Mouse (Mus musculus) heart, embryonic 14.5 days (tissue): ENCODE measurements around the gene Myo18b. TPM values are rescaled to one million over a fixed set of nuclear protein-coding genes. Genes with fewer than 3 reads are reported as not detected.

Source experiments
- ATAC-seq: fragments of 200-750 bp; cut with Nextera tagmentation; 2 replicates; pipeline ENCODE4 v1.8.0; 2017; ENCODE audit warnings: low read depth, moderate TSS enrichment; ENCODE audit not compliant: insufficient number of reproducible peaks, insufficient read depth, low FRiP score
- H3K27ac ChIP-seq, 2 experiments: fragments of 200-500 bp in 1 of 2; fragments of 300-500 bp in 1 of 2; sonication (generic) in 1 of 2; replicated peaks in 1 of 2; 2 replicates each; pipeline ENCODE4 v1.5.1; 2012 to 2014; ENCODE audit warnings: low read depth in 2 of 2, low read length in 2 of 2, control low read depth in 1 of 2, mild to moderate bottlenecking in 1 of 2, mixed read lengths in 1 of 2; ENCODE audit not compliant: control insufficient read depth in 1 of 2, insufficient read depth in 1 of 2
- H3K27me3 ChIP-seq: fragments of 300-500 bp; sonication (generic); 2 replicates; pipeline ENCODE4 v1.6.1; 2014; ENCODE audit warnings: mild to moderate bottlenecking, low read length, control low read depth; ENCODE audit not compliant: control insufficient read depth, insufficient read depth
- H3K36me3 ChIP-seq: fragments of 300-500 bp; sonication (generic); 2 replicates; pipeline ENCODE4 v1.6.1; 2014; ENCODE audit warnings: mild to moderate bottlenecking, control low read depth, low read length, mixed read lengths; ENCODE audit not compliant: control insufficient read depth, insufficient read depth
- H3K4me1 ChIP-seq, 2 experiments: fragments of 200-500 bp in 1 of 2; fragments of 300-500 bp in 1 of 2; sonication (generic) in 1 of 2; 2 replicates each; pipeline ENCODE4 v1.6.1; 2012 to 2014; ENCODE audit warnings: low read length in 2 of 2, control low read depth in 1 of 2, mixed read lengths in 1 of 2; ENCODE audit not compliant: control insufficient read depth in 2 of 2, insufficient read depth in 2 of 2
- H3K4me2 ChIP-seq: fragments of 300-500 bp; sonication (generic); 2 replicates; pipeline ENCODE4 v1.6.1; 2014; ENCODE audit warnings: mild to moderate bottlenecking, low read length
- H3K4me3 ChIP-seq, 2 experiments: fragments of 200-500 bp in 1 of 2; fragments of 300-500 bp in 1 of 2; sonication (generic) in 1 of 2; 2 replicates each; pipeline ENCODE4 v1.5.1; 2012 to 2014; ENCODE audit warnings: low read length in 2 of 2, mild to moderate bottlenecking in 2 of 2, control low read depth in 1 of 2, low read depth in 1 of 2, moderate library complexity in 1 of 2; ENCODE audit not compliant: control insufficient read depth in 1 of 2, insufficient read depth in 1 of 2
- H3K9ac ChIP-seq: fragments of 300-500 bp; sonication (generic); 2 replicates; pipeline ENCODE4 v1.6.1; 2014; ENCODE audit warnings: mild to moderate bottlenecking, low read length
- H3K9me3 ChIP-seq: fragments of 300-500 bp; sonication (generic); 2 replicates; pipeline ENCODE4 v1.6.1; 2016; ENCODE audit warnings: low read length, control low read depth; ENCODE audit not compliant: control insufficient read depth
- WGBS: fragments of 180-500 bp; shearing (Covaris S2); extraction: QIAGEN DNeasy Blood & Tissue Kit; methylation state at CpG from one replicate; pipeline ENCODE4 v1.1.7; 2014; 5-methylcytosine and 5-hydroxymethylcytosine counted together
- polyA plus RNA-seq: library from polyadenylated mRNA; unstranded; fragments of >200 nt; fragmentation: Nextera tagmentation; extraction: Ambion mirVana; gene quantifications from 2 replicates; pipeline ENCODE4 v1.2.1, GENCODE M21; 2014

The Myo18b gene
- polyA plus RNA-seq, 1 experiment from 2014 or later: 33.6 TPM

DNA sequence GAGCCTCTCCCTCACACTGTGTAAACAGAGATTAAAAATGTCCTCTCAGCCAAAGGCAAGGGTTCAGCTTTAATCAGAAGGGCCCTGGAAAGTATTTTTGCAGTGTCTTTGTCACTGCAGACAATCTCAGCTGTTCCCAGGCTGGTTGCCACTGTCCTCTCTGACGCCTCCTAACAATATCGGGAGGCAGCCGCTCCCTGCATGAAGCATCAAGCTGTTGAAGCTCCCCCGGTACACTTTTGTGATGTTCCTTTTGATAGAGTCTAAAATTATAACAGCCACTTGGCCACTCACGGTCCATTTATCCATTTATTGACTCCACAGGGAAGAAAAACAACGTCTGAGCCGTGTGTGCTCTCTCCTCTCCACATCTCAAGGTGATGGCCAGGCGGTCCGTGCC is 153.0 kb downstream of the Myo18b start:
- Histone ChIP-seq H3K4me1 (no peaks in the 10 kb centered on the region), H3K36me3 (peaks cover 69% of the 10 kb centered on the region), H3K9me3 (no peaks in the 10 kb centered on the region), H3K27ac (no peak overlapping the region), H3K4me2 (no peak overlapping the region), H3K4me3 (no peak overlapping the region), H3K27me3 (no peaks in the 10 kb centered on the region), H3K9ac (no peak overlapping the region)
- 78% methylated on average over 9 of the region's 9 CpGs for WGBS
- no peak for ATAC-seq

DNA sequence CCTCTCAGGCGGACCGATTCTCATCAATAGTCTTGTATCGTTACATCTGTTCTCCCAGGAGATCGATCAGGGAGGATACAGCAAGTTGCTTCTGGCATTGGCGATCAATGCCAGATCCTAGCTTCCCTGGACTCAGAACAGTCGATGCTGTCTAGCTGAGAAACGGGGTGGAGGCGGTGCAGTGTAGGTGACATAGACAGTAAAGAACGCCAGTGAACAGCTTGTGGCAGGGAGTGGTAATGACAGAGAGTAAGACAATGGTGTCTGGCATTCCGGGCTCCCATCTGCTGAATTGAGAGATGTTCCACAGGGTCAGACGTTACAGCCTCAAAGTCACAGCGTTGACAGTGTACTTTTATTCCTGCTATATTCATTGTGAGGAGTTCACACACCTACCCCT is 155.5 kb downstream of the Myo18b start:
- 80% methylated on average over 12 of the region's 12 CpGs for WGBS
- Histone ChIP-seq H3K4me2 (no peak overlapping the region), H3K36me3 (peaks cover 84% of the 10 kb centered on the region), H3K4me3 (no peak overlapping the region), H3K27me3 (no peaks in the 10 kb centered on the region), H3K4me1 (no peaks in the 10 kb centered on the region), H3K9ac (no peak overlapping the region), H3K9me3 (no peaks in the 10 kb centered on the region), H3K27ac (no peak overlapping the region)
- ATAC-seq: no peak

DNA sequence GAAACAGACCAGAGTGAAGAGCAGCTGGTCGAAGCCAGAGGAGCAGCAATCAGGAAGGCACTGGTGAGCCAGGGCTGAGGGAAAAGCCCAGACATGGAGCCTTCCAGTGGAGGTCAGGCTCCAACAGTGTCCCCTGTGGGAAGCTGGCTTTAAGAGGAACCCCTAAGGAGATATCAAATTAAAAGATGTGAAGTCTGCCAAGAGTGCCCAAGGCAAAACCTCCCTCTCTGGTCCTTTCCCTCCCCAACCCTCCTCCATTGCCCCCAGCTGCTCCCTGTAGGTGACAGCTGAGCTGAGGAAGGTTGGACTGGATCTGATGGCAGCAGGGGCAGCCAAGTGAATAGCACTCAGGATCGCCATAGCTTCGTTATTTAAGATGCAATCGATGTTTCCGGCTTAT is 161.1 kb downstream of the Myo18b start:
- no peak for ATAC-seq
- no peaks in the 10 kb centered on the region for H3K4me1 ChIP-seq
- no peaks in the 10 kb centered on the region for H3K27me3 ChIP-seq
- no peak overlapping the region for H3K9ac ChIP-seq
- 80% methylated on average over 5 of the region's 5 CpGs for WGBS
- H3K36me3 ChIP-seq: peaks cover 72% of the 10 kb centered on the region
- no peaks in the 10 kb centered on the region for H3K9me3 ChIP-seq
- no peak overlapping the region for H3K27ac ChIP-seq
- no peak overlapping the region for H3K4me2 ChIP-seq
- H3K4me3 ChIP-seq: no peak overlapping the region

DNA sequence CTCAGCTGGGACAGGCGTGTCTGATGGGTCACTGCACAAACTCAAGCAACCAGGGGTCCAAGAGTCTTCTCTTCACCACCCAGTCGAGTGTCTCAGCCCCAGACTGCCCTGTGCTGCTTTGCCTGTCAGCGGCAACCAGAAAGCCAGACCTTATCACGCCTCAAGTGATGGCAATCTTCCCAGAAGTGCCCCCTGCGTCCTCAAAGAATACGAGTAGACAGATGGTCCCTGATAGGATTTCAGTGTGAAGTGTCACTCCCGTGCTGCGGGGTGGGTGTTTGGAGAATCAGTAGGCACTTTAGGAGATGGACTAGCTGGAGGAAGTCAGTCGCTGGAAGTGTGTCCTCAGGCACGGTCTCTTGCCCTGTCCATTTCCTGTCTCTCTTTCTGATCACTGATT is 165.6 kb downstream of the Myo18b start:
- H3K9me3 ChIP-seq: no peaks in the 10 kb centered on the region
- no peak overlapping the region for H3K4me2 ChIP-seq
- WGBS: 28% methylated on average over 10 of the region's 10 CpGs
- no peak overlapping the region for H3K4me3 ChIP-seq
- H3K9ac ChIP-seq: no peak overlapping the region
- peaks cover 54% of the 10 kb centered on the region for H3K36me3 ChIP-seq
- no peak overlapping the region for H3K27ac ChIP-seq
- no peaks in the 10 kb centered on the region for H3K27me3 ChIP-seq
- no peak for ATAC-seq
- no peaks in the 10 kb centered on the region for H3K4me1 ChIP-seq

DNA sequence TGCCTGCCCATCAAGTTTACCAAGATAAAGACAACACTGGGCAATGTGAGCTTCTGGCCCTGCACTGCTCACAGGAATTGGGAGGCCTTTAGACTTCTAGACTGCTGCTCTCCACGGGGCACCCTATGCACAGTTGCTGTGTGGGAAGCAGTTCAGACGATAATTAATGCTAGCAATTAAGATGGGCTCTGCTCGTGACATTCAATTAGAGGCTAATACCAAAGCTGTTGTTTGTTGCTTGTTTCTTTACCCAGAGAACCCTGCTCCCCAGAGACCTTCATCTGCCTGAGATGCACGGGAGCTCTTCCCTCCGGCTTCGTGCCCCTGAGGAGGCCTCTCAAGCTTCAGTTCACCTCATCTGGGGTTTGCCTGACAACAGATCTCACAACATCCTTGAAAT is 167.7 kb downstream of the Myo18b start:
- no peaks in the 10 kb centered on the region for H3K27me3 ChIP-seq
- H3K4me2 ChIP-seq: no peak overlapping the region
- H3K9ac ChIP-seq: no peak overlapping the region
- 84% methylated on average over 6 of the region's 6 CpGs for WGBS
- H3K9me3 ChIP-seq: no peaks in the 10 kb centered on the region
- H3K27ac ChIP-seq: no peak overlapping the region
- no peak overlapping the region for H3K4me3 ChIP-seq
- no peak for ATAC-seq
- peaks cover 37% of the 10 kb centered on the region for H3K36me3 ChIP-seq
- H3K4me1 ChIP-seq: no peaks in the 10 kb centered on the region

DNA sequence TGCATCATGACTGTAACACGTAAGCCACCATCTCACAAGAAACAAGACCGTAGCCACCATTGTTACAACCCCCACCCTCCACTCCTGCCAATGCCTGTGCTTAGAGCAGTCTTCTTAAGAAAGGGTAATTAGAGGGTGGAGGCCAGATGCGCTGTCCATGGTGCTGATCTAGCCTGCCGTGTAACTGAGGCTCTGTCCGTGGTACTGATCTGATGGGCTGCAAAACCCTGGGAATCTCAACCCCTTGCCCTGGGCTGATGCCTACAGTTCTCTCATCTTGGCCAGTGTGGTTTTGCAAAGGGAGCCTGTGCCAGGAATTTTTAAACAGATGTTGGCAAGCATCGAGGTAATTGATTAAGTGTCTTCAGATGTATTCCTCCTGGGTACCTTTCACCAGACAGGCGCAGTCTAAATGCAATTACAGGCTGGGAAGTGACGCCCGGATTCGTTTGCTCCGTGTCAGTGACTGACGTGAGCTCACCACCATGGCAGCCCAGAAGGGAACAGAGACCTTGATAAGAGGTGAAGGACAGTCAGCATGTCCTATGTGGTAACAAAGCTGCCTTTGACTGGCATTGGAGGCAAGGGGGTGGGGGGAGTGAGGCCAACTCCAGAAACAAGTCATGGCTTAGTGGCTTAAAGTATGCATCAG is 177.4 kb downstream of the Myo18b start:
- H3K4me2 ChIP-seq: no peak overlapping the region
- no peak for ATAC-seq
- no peak overlapping the region for H3K27ac ChIP-seq
- H3K4me3 ChIP-seq: no peak overlapping the region
- peaks cover 82% of the 10 kb centered on the region for H3K36me3 ChIP-seq
- no peaks in the 10 kb centered on the region for H3K27me3 ChIP-seq
- 44% methylated on average over 12 of the region's 12 CpGs for WGBS
- H3K4me1 ChIP-seq: no peaks in the 10 kb centered on the region
- H3K9me3 ChIP-seq: no peaks in the 10 kb centered on the region; the same call in 1 of the 2 replicates
- H3K9ac ChIP-seq: no peak overlapping the region

DNA sequence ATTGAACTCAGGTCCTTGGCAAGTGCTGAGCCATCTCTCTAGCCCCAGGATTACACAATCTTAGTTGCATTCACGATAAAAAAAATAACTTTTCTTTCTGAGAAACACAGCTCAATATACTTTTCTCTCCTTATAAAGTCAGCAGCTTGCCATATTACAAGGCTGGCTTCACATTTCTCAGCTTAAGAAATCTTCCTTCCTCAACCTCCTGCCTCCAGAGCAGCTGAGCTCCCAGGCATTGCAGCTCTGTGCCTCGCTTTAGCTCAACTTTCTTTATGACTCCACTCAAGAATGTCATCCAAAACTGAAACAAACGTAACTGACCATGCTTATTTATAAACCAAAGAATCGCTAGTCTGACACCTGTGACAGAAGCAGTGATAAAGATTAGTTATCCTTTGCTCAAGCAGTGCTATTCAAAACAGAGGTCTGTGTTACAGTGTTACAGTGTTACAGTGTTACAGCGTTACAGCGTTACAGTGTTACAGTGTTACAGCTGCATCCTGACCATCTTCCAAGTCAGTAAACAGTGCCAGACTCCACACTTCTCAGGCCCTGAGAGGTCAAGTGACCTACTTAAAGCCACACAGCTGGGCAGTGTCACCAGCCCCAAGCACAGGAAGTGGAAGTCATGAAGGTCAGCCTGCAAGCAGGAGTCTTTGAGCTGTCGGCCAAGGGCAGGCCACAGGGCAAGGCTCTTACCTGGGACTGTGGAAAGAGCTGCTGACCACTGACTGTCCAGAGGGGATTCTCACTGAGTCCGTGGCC is 181.3 kb downstream of the Myo18b start:
- Histone ChIP-seq H3K4me2 (no peak overlapping the region), H3K27ac (no peak overlapping the region), H3K4me3 (no peak overlapping the region), H3K36me3 (peaks cover 77% of the 10 kb centered on the region), H3K9ac (no peak overlapping the region), H3K27me3 (no peaks in the 10 kb centered on the region), H3K9me3 (no peaks in the 10 kb centered on the region; the same call in 1 of the 2 replicates), H3K4me1 (peaks cover 0 to 7% of the 10 kb centered on the region in 2 experiments; a peak in 2 of 4 replicates)
- ATAC-seq: 0 out of 2 replicates have a peak, but pooled peaks have one; percentile 18
- 63% methylated on average over 8 of the region's 8 CpGs for WGBS
